Mouse (Mus musculus): ENCODE data around the gene Cryba2. TPM values are rescaled to one million over a fixed set of nuclear protein-coding genes. Genes with fewer than 3 reads are reported as not detected.

Gene Cryba2
- polyA plus RNA-seq, 1 experiment from 2014 or later: 0.62 TPM

DNA sequence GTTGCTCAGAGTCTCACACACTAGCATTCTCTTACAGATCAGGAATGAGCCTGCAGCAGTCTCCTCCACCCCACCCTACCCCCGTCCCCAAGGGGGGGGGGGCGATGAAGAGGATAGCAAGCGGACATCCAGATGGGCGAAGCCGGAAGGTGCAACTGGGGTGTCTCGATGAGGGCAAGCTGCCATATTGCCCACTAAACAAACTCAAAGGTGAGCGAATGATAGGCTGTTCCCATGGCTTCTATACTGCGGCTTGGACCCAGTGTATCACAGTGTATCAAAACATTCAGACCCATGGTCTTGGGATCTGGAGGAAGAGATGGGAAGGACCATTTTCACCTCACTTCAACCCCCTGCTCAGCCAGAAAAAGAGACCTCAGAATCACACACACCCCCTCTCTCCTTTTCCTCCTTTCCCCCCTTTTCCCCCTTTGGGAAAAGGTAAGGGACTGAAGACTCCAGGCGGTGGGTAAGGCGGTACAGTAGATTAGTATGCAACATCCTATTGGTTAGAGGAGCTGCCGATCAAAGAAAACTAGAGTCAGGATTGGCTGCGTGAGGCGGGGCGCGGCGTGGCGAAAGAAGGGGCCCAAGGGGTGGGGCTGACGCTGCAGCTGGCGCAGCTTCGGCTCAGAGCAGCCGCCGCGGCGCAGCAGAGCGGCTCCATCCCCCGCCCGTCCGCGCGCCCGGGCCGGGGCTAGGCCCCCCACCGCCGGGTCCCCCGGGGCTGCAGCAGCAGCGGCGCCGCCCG, 38.5 kb downstream of the Cryba2 start, which contains the start of gene Cdk5r2:
Gene Cdk5r2 (plus strand): TSS at position 629 of the 751 bp plus-strand sequence.
- H3K9ac ChIP-seq (replicated peaks; ENCODE audit: low read length): peak within 1 kb of the TSS; percentile 62
- no peak within 1 kb of the TSS for H3K27ac ChIP-seq (replicated peaks; ENCODE audit: low read depth, low read length)
- H3K9me3 ChIP-seq (replicated peaks; ENCODE audit: control insufficient read depth, low read length): no peaks in the 10 kb centered on the region
- peak within 1 kb of the TSS; percentile 65 for H3K4me3 ChIP-seq (ENCODE audit: low read depth, low read length)
- peak; percentile 85 for ATAC-seq (replicated peaks; ENCODE audit: insufficient number of reproducible peaks, low FRiP score, low TSS enrichment, low read depth)
- DNase-seq (ENCODE audit: low spot score): peak; percentile 96
- H3K4me2 ChIP-seq (ENCODE audit: low read depth, low read length): peak within 1 kb of the TSS; percentile 99
- 3% methylated on average over 31 of the region's 39 CpGs for WGBS
- H3K27me3 ChIP-seq (ENCODE audit: control insufficient read depth, insufficient read depth, low read length): peaks cover 64% of the 10 kb centered on the region
- no peaks in the 10 kb centered on the region for H3K36me3 ChIP-seq (replicated peaks; ENCODE audit: control insufficient read depth, insufficient read depth, low read depth, low read length)
- H3K4me1 ChIP-seq (ENCODE audit: control insufficient read depth, insufficient read depth, low read length): peaks cover 2% of the 10 kb centered on the region; the same call in 1 of the 2 replicates

DNA sequence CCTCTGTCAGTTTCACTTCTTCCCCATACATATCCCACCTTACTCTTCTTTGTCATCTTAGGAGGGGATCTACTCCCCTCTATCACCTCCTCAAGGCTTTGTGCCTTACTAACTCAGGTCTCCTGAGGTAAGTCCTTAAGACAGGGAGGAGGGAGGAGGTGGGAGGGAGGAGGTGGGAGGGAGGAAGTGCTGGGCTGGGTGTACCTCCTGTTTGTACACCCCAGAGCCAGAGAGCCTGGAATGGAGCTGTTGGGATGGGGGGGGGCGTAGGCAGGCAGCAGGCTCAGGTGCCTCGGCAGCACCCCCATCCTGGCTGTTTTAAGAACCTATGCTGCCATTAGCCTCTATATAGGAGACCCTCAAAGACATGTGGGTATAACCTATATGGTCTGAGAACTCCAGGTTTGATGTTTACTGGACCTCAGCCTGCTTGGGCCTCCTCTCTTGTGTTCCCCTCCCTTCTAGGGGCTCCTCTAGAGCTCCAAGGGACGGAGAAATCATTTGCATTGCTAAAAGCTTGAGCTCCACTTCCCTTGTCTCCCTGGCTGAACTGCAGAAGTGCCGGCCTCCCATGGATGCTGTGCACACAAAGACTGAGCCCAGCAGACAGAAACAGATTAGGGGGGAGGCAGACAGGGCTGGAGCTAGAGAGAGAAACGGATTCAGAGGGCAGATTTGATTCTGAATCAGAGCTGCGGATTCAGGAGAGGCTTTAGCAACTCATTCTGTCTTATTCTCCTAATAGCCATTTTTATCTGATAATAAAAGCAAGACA, 41.8 kb downstream of the Cryba2 start:
- ATAC-seq (replicated peaks; ENCODE audit: insufficient number of reproducible peaks, low FRiP score, low TSS enrichment, low read depth): no peak
- Histone ChIP-seq H3K9ac (replicated peaks; ENCODE audit: low read length) (no peak overlapping the region), H3K27me3 (ENCODE audit: control insufficient read depth, insufficient read depth, low read length) (peaks cover 37% of the 10 kb centered on the region), H3K9me3 (replicated peaks; ENCODE audit: control insufficient read depth, low read length) (no peaks in the 10 kb centered on the region), H3K4me2 (ENCODE audit: low read depth, low read length) (no peak overlapping the region), H3K27ac (replicated peaks; ENCODE audit: low read depth, low read length) (no peak overlapping the region), H3K4me3 (ENCODE audit: low read depth, low read length) (no peak overlapping the region), H3K4me1 (ENCODE audit: control insufficient read depth, insufficient read depth, low read length) (no peaks in the 10 kb centered on the region), H3K36me3 (replicated peaks; ENCODE audit: control insufficient read depth, insufficient read depth, low read depth, low read length) (no peaks in the 10 kb centered on the region)
- no peak for DNase-seq (ENCODE audit: low spot score)
- 14% methylated on average over 6 of the region's 6 CpGs for WGBS

DNA sequence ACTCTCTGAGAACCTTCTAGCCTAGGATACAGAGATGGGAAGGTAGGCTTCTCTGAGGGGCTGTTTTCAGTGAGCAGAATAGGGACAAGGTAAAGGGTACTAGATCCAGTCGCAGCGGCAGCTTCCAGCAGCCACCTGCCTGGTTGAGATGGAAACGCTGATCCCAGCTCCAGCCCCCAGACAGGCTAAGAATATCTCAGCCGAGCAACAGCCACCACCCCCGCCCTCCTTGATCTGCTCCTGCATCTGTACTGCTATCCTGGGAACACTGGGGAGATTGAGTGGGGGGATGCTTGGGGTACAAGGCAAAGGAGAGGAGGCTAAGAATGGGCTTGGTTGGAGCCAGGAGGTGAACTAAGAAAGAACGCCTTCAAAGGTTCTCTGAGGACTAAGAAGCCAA, 42.7 kb downstream of the Cryba2 start:
- no peak overlapping the region for H3K4me3 ChIP-seq (ENCODE audit: low read depth, low read length)
- no peak overlapping the region for H3K9ac ChIP-seq (replicated peaks; ENCODE audit: low read length)
- no peak overlapping the region for H3K27ac ChIP-seq (replicated peaks; ENCODE audit: low read depth, low read length)
- WGBS: 19% methylated on average over 6 of the region's 6 CpGs
- no peaks in the 10 kb centered on the region for H3K9me3 ChIP-seq (replicated peaks; ENCODE audit: control insufficient read depth, low read length)
- no peaks in the 10 kb centered on the region for H3K4me1 ChIP-seq (ENCODE audit: control insufficient read depth, insufficient read depth, low read length)
- no peak overlapping the region for H3K4me2 ChIP-seq (ENCODE audit: low read depth, low read length)
- peaks cover 28% of the 10 kb centered on the region for H3K27me3 ChIP-seq (ENCODE audit: control insufficient read depth, insufficient read depth, low read length)
- DNase-seq (ENCODE audit: low spot score) (no peak), ATAC-seq (replicated peaks; ENCODE audit: insufficient number of reproducible peaks, low FRiP score, low TSS enrichment, low read depth) (no peak)
- H3K36me3 ChIP-seq (replicated peaks; ENCODE audit: control insufficient read depth, insufficient read depth, low read depth, low read length): no peaks in the 10 kb centered on the region

DNA sequence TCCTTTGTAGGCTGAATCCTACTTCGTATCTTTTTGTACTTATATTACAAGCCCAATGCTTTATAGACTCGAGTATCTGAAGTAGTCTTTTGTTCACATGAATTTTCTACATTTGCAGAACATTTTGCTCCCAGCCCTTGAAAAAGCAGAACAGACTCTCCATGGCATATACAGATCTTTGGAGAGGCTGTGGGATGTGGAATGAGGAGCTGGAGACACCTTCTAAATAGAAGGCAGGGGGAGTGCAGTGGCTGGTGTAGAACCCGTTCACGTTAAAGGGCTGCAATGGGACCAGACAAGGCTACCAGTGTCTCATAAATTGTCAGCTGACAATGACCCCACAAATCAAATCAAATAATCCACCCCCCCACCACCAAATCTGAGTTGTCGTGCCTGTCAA, 44.0 kb downstream of the Cryba2 start:
- no peak for ATAC-seq (replicated peaks; ENCODE audit: insufficient number of reproducible peaks, low FRiP score, low TSS enrichment, low read depth)
- Histone ChIP-seq H3K27ac (replicated peaks; ENCODE audit: low read depth, low read length) (no peak overlapping the region), H3K9ac (replicated peaks; ENCODE audit: low read length) (no peak overlapping the region), H3K4me3 (ENCODE audit: low read depth, low read length) (no peak overlapping the region), H3K4me2 (ENCODE audit: low read depth, low read length) (no peak overlapping the region), H3K9me3 (replicated peaks; ENCODE audit: control insufficient read depth, low read length) (no peaks in the 10 kb centered on the region), H3K36me3 (replicated peaks; ENCODE audit: control insufficient read depth, insufficient read depth, low read depth, low read length) (no peaks in the 10 kb centered on the region), H3K4me1 (ENCODE audit: control insufficient read depth, insufficient read depth, low read length) (no peaks in the 10 kb centered on the region), H3K27me3 (ENCODE audit: control insufficient read depth, insufficient read depth, low read length) (peaks cover 23% of the 10 kb centered on the region)
- DNase-seq (ENCODE audit: low spot score): no peak
- WGBS: 63% methylated on average over 5 of the region's 5 CpGs

DNA sequence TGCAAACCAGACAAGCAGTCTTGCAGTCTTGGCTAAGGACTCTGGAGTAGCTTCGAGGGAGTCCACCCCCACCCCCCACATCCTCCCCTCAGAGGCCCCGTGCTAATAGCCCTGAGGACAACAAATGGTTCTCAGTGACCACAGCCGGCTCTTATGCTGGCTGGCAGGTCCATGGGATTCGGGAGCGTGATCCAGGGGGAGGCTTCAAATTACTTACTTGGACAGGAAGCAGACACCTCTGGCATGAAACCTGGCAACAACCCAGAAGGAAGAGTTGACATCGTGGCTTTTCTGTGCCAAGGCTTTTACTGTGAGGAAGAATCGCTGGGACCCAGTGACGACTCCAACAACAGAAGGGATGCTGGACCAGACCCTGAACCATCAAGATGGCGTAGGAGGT, 46.6 kb downstream of the Cryba2 start:
- no peaks in the 10 kb centered on the region for H3K9me3 ChIP-seq (replicated peaks; ENCODE audit: control insufficient read depth, low read length)
- no peaks in the 10 kb centered on the region for H3K4me1 ChIP-seq (ENCODE audit: control insufficient read depth, insufficient read depth, low read length)
- no peaks in the 10 kb centered on the region for H3K36me3 ChIP-seq (replicated peaks; ENCODE audit: control insufficient read depth, insufficient read depth, low read depth, low read length)
- H3K27me3 ChIP-seq (ENCODE audit: control insufficient read depth, insufficient read depth, low read length): peaks cover 15% of the 10 kb centered on the region
- no peak overlapping the region for H3K4me2 ChIP-seq (ENCODE audit: low read depth, low read length)
- H3K4me3 ChIP-seq (ENCODE audit: low read depth, low read length): no peak overlapping the region
- no peak overlapping the region for H3K27ac ChIP-seq (replicated peaks; ENCODE audit: low read depth, low read length)
- no peak for ATAC-seq (replicated peaks; ENCODE audit: insufficient number of reproducible peaks, low FRiP score, low TSS enrichment, low read depth)
- no peak overlapping the region for H3K9ac ChIP-seq (replicated peaks; ENCODE audit: low read length)
- DNase-seq (ENCODE audit: low spot score): no peak
- WGBS: 32% methylated on average over 9 of the region's 9 CpGs

DNA sequence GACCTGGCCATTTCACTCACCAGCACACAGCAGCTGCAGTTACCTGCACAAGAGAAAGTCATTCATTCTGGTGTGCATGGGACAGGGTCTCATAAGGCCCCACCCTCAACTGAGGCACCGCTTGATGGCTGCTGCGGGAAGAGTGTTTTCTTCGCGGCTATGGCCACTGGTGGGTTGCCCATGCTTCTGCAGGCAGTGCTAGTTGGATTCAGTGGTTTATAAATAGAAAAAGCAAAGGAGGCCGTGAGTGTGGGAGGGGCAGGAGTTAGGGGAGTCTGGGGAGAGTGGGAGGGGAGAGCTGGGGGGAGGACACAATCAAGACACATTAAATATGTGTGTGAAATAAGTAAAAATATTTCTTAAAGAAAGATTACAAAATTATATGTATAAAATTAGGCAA, 49.9 kb downstream of the Cryba2 start:
- 91% methylated on average over 5 of the region's 5 CpGs for WGBS
- H3K9me3 ChIP-seq (replicated peaks; ENCODE audit: control insufficient read depth, low read length): no peaks in the 10 kb centered on the region
- H3K27ac ChIP-seq (replicated peaks; ENCODE audit: low read depth, low read length): no peak overlapping the region
- H3K4me1 ChIP-seq (ENCODE audit: control insufficient read depth, insufficient read depth, low read length): no peaks in the 10 kb centered on the region
- H3K9ac ChIP-seq (replicated peaks; ENCODE audit: low read length): no peak overlapping the region
- DNase-seq (ENCODE audit: low spot score) (no peak), ATAC-seq (replicated peaks; ENCODE audit: insufficient number of reproducible peaks, low FRiP score, low TSS enrichment, low read depth) (no peak)
- H3K27me3 ChIP-seq (ENCODE audit: control insufficient read depth, insufficient read depth, low read length): no peaks in the 10 kb centered on the region
- no peak overlapping the region for H3K4me2 ChIP-seq (ENCODE audit: low read depth, low read length)
- H3K36me3 ChIP-seq (replicated peaks; ENCODE audit: control insufficient read depth, insufficient read depth, low read depth, low read length): no peaks in the 10 kb centered on the region
- H3K4me3 ChIP-seq (ENCODE audit: low read depth, low read length): no peak overlapping the region

MicroRNAs encoded within 50 kb of the gene (microRNA counts, 519-probe panel; counts per million panel counts)
- microRNA mmu-miR-375: not detected

Small RNA genes within 50 kb of the gene (microRNA-seq; reads per million reads assigned to microRNA genes)
- 956 reads per million, percentile 70 among the genes with 10 or more reads in this experiment for gene Mir375 (ENCODE audit: borderline number of aligned reads)

Other genes starting within 250 kb of the Cryba2 start
- gene Ttll4, start 231.4 kb downstream of the Cryba2 start, polyA plus RNA-seq (2014; fragmentation: Nextera tagmentation; extraction: Ambion mirVana): 29.6 and 37.1 TPM in 2 replicates
- gene Cyp27a1, start 179.6 kb downstream of the Cryba2 start, polyA plus RNA-seq (2014; fragmentation: Nextera tagmentation; extraction: Ambion mirVana): 11.1 and 12.3 TPM in 2 replicates
- gene Prkag3, start 143.9 kb downstream of the Cryba2 start, polyA plus RNA-seq (2014; fragmentation: Nextera tagmentation; extraction: Ambion mirVana): not detected in 2 replicates
- 15.5 and 19.1 TPM in 2 replicates for gene Wnt6, start 121.3 kb downstream of the Cryba2 start, polyA plus RNA-seq (2014; fragmentation: Nextera tagmentation; extraction: Ambion mirVana)
- gene Wnt10a, start 101.6 kb downstream of the Cryba2 start, polyA plus RNA-seq (2014; fragmentation: Nextera tagmentation; extraction: Ambion mirVana): 1.5 and 1.6 TPM in 2 replicates
- 0.84 and 1.1 TPM in 2 replicates for gene Cdk5r2, start 38.2 kb downstream of the Cryba2 start, polyA plus RNA-seq (2014; fragmentation: Nextera tagmentation; extraction: Ambion mirVana)
- 0.40 and 0.62 TPM in 2 replicates for gene Fev, start 7.7 kb downstream of the Cryba2 start, polyA plus RNA-seq (2014; fragmentation: Nextera tagmentation; extraction: Ambion mirVana)
- gene Cfap65, start 42.5 kb upstream of the Cryba2 start, polyA plus RNA-seq (2014; fragmentation: Nextera tagmentation; extraction: Ambion mirVana): 0.06 TPM in 1 of 2 replicates, not detected in the other
- 0.32 TPM in 1 of 2 replicates, not detected in the other for gene Ihh, start 58.5 kb upstream of the Cryba2 start, polyA plus RNA-seq (2014; fragmentation: Nextera tagmentation; extraction: Ambion mirVana)
- gene Nhej1, start 232.1 kb upstream of the Cryba2 start, polyA plus RNA-seq (2014; fragmentation: Nextera tagmentation; extraction: Ambion mirVana): 12.0 and 12.5 TPM in 2 replicates
- gene Slc23a3, start 240.7 kb upstream of the Cryba2 start, polyA plus RNA-seq (2014; fragmentation: Nextera tagmentation; extraction: Ambion mirVana): 0.10 and 0.18 TPM in 2 replicates
- gene Cnppd1, start 249.6 kb upstream of the Cryba2 start, polyA plus RNA-seq (2014; fragmentation: Nextera tagmentation; extraction: Ambion mirVana): 33.8 and 37.2 TPM in 2 replicates
- 27.7 and 38.0 TPM in 2 replicates for gene Retreg2, start 249.6 kb upstream of the Cryba2 start, polyA plus RNA-seq (2014; fragmentation: Nextera tagmentation; extraction: Ambion mirVana)

Measured in embryonic facial prominence, embryonic 11.5 days (tissue).